Mouse (Mus musculus): ENCODE measurements around the gene Fbrsl1. TPM values are rescaled to one million over a fixed set of nuclear protein-coding genes. Genes with fewer than 3 reads are reported as not detected.

The Fbrsl1 gene
- polyA plus RNA-seq, 1 experiment = 31.2 TPM

GRCm38 (mm10) chr5:110415022-110415421 is 33.3 kb downstream of the Fbrsl1 start:
- H3K4me1 ChIP-seq (ENCODE audit: control insufficient read depth, insufficient read depth, low read length) = peaks cover 11% of the 10 kb centered on the region
- H3K36me3 ChIP-seq (ENCODE audit: control insufficient read depth, insufficient read depth, low read length) = no peaks in the 10 kb centered on the region
- TF ChIP-seq CTCF (IDR thresholded peaks at IDR 0.05; ENCODE audit: control insufficient read depth, insufficient read depth, insufficient replicate concordance, low read depth, low read length) (no peak), POLR2A (IDR thresholded peaks at IDR 0.05; ENCODE audit: control insufficient read depth, low read depth, low read length) (no peak)
- H3K27me3 ChIP-seq (ENCODE audit: control insufficient read depth, insufficient read depth, low read length) = no peaks in the 10 kb centered on the region
- no peak overlapping the region for H3K4me3 ChIP-seq (ENCODE audit: control insufficient read depth, low read depth, low read length)
- no peak overlapping the region for H3K27ac ChIP-seq (ENCODE audit: control insufficient read depth, insufficient read depth, low read depth, low read length)

- Histone ChIP-seq H3K27me3 (ENCODE audit: control insufficient read depth, insufficient read depth, low read length) (no peaks in the 10 kb centered on the region), H3K4me3 (ENCODE audit: control insufficient read depth, low read depth, low read length) (no peak overlapping the region), H3K4me1 (ENCODE audit: control insufficient read depth, insufficient read depth, low read length) (peaks cover 11% of the 10 kb centered on the region), H3K27ac (ENCODE audit: control insufficient read depth, insufficient read depth, low read depth, low read length) (no peak overlapping the region), H3K36me3 (ENCODE audit: control insufficient read depth, insufficient read depth, low read length) (no peaks in the 10 kb centered on the region)
- TF ChIP-seq CTCF (IDR thresholded peaks at IDR 0.05; ENCODE audit: control insufficient read depth, insufficient read depth, insufficient replicate concordance, low read depth, low read length) = no peak
These were observed 35.3 kb downstream of the Fbrsl1 start for GRCm38 (mm10) chr5:110413018-110413417.

GRCm38 (mm10) chr5:110410386-110410785 is 37.9 kb downstream of the Fbrsl1 start:
- no peak overlapping the region for H3K27ac ChIP-seq (ENCODE audit: control insufficient read depth, insufficient read depth, low read depth, low read length)
- no peak for TF ChIP-seq CTCF (IDR thresholded peaks at IDR 0.05; ENCODE audit: control insufficient read depth, insufficient read depth, insufficient replicate concordance, low read depth, low read length)
- no peak for TF ChIP-seq POLR2A (IDR thresholded peaks at IDR 0.05; ENCODE audit: control insufficient read depth, low read depth, low read length)

GRCm38 (mm10) chr5:110408967-110409366 is 39.3 kb downstream of the Fbrsl1 start:
- H3K4me3 ChIP-seq (ENCODE audit: control insufficient read depth, low read depth, low read length) = no peak overlapping the region
- TF ChIP-seq CTCF (IDR thresholded peaks at IDR 0.05; ENCODE audit: control insufficient read depth, insufficient read depth, insufficient replicate concordance, low read depth, low read length) (no peak), POLR2A (IDR thresholded peaks at IDR 0.05; ENCODE audit: control insufficient read depth, low read depth, low read length) (no peak)
- H3K36me3 ChIP-seq (ENCODE audit: control insufficient read depth, insufficient read depth, low read length) = no peaks in the 10 kb centered on the region
- H3K27ac ChIP-seq (ENCODE audit: control insufficient read depth, insufficient read depth, low read depth, low read length) = no peak overlapping the region
- H3K27me3 ChIP-seq (ENCODE audit: control insufficient read depth, insufficient read depth, low read length) = no peaks in the 10 kb centered on the region
- peaks cover 2% of the 10 kb centered on the region; the same call in 1 of the 2 replicates for H3K4me1 ChIP-seq (ENCODE audit: control insufficient read depth, insufficient read depth, low read length)

More at GRCm38 (mm10) chr5:110410386-110410785, 37.9 kb downstream of the Fbrsl1 start:
- H3K27me3 ChIP-seq (ENCODE audit: control insufficient read depth, insufficient read depth, low read length) = no peaks in the 10 kb centered on the region
- H3K36me3 ChIP-seq (ENCODE audit: control insufficient read depth, insufficient read depth, low read length) = no peaks in the 10 kb centered on the region
- peaks cover 2% of the 10 kb centered on the region for H3K4me1 ChIP-seq (ENCODE audit: control insufficient read depth, insufficient read depth, low read length)
- H3K4me3 ChIP-seq (ENCODE audit: control insufficient read depth, low read depth, low read length) = no peak overlapping the region

DNA sequence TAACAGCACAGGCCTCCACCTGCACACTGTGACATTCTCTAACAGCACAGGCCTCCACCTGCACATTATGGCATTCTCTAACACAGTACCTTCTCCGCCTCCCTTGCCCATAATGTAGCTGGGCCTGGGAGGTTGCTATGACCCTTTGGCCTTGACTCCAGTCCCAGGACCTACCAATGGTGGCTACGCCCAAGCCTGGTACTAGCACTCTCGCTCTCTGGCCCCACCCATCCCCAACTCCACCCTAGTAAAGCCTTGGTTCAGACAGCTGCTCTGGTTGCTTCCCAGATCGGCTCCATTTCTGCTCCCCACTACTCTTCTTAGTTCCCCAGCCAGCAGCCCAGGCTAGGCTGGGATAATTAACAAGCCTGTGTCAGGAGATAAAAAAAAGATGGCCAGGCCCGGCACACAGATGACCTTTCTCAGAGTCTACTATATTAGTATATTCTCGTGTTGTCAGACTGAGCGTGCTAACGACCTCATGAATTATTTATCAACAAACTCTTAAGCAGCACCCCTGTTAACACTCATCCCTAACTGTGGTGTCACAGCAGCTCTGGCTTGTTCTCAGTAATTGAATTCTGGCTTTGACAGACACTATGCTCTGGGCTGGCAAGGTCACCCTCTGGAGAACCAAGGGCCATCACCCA is 42.1 kb downstream of the Fbrsl1 start:
- Histone ChIP-seq H3K36me3 (ENCODE audit: control insufficient read depth, insufficient read depth, low read length) (no peaks in the 10 kb centered on the region), H3K27ac (ENCODE audit: control insufficient read depth, insufficient read depth, low read depth, low read length) (no peak overlapping the region), H3K4me1 (ENCODE audit: control insufficient read depth, insufficient read depth, low read length) (peaks cover 2% of the 10 kb centered on the region; the same call in 1 of the 2 replicates), H3K27me3 (ENCODE audit: control insufficient read depth, insufficient read depth, low read length) (no peaks in the 10 kb centered on the region), H3K4me3 (ENCODE audit: control insufficient read depth, low read depth, low read length) (no peak overlapping the region)
- TF ChIP-seq CTCF (IDR thresholded peaks at IDR 0.05; ENCODE audit: control insufficient read depth, insufficient read depth, insufficient replicate concordance, low read depth, low read length) (no peak), POLR2A (IDR thresholded peaks at IDR 0.05; ENCODE audit: control insufficient read depth, low read depth, low read length) (no peak)

DNA sequence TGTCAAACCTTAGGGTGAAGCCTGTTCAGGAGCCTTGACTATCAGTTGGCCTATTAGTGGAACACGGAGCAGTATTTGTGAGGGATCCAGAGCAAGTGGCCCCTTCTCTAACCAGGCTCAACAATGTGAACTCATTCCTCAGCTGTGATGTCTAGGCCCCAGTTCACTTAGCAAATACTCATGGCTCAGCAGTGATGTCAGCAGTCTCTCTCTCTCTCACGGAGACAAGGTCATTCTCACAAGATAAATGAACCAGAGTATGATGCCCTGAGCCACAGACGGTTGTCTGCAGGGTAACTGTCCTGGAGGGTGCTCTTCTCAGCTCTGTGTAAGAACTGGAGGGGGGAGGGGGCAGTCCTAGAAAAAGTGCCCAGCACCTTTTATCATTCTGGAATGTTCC is 44.4 kb downstream of the Fbrsl1 start:
- Histone ChIP-seq H3K4me3 (ENCODE audit: control insufficient read depth, low read depth, low read length) (no peak overlapping the region), H3K27ac (ENCODE audit: control insufficient read depth, insufficient read depth, low read depth, low read length) (no peak overlapping the region), H3K4me1 (ENCODE audit: control insufficient read depth, insufficient read depth, low read length) (peaks cover 2% of the 10 kb centered on the region; the same call in 1 of the 2 replicates), H3K36me3 (ENCODE audit: control insufficient read depth, insufficient read depth, low read length) (no peaks in the 10 kb centered on the region), H3K27me3 (ENCODE audit: control insufficient read depth, insufficient read depth, low read length) (no peaks in the 10 kb centered on the region)
- TF ChIP-seq CTCF (IDR thresholded peaks at IDR 0.05; ENCODE audit: control insufficient read depth, insufficient read depth, insufficient replicate concordance, low read depth, low read length) = no peak
- TF ChIP-seq POLR2A (IDR thresholded peaks at IDR 0.05; ENCODE audit: control insufficient read depth, low read depth, low read length) = no peak

- Histone ChIP-seq H3K4me3 (ENCODE audit: control insufficient read depth, low read depth, low read length) (no peak overlapping the region), H3K4me1 (ENCODE audit: control insufficient read depth, insufficient read depth, low read length) (peaks cover 2% of the 10 kb centered on the region; the same call in 1 of the 2 replicates), H3K27me3 (ENCODE audit: control insufficient read depth, insufficient read depth, low read length) (no peaks in the 10 kb centered on the region), H3K36me3 (ENCODE audit: control insufficient read depth, insufficient read depth, low read length) (no peaks in the 10 kb centered on the region), H3K27ac (ENCODE audit: control insufficient read depth, insufficient read depth, low read depth, low read length) (no peak overlapping the region)
- no peak for TF ChIP-seq CTCF (IDR thresholded peaks at IDR 0.05; ENCODE audit: control insufficient read depth, insufficient read depth, insufficient replicate concordance, low read depth, low read length)
- TF ChIP-seq POLR2A (IDR thresholded peaks at IDR 0.05; ENCODE audit: control insufficient read depth, low read depth, low read length) = no peak
These were observed 45.7 kb downstream of the Fbrsl1 start for GRCm38 (mm10) chr5:110402557-110402956.

All from testis, adult 2 months (tissue).